Mouse (Mus musculus) liver, postnatal 0 days (tissue): Measurements from ENCODE around the gene Cmah. TPM values are rescaled to one million over a fixed set of nuclear protein-coding genes. Genes with fewer than 3 reads are reported as not detected.

Source experiments
- ATAC-seq: fragments of 200-750 bp; cut with Nextera tagmentation; 2 replicates; pipeline ENCODE4 v1.8.0; 2017; ENCODE audit warnings: mild to moderate bottlenecking, moderate library complexity
- DNase-seq: peaks from one replicate; pipeline ENCODE4 v3.0.0-alpha.2; 2016
- H3K27ac ChIP-seq: fragments of 300-500 bp; sonication (generic); 2 replicates; pipeline ENCODE4 v1.5.1; 2014; ENCODE audit warnings: antibody characterized with exemption, moderate library complexity, mild to moderate bottlenecking, low read depth
- H3K27me3 ChIP-seq: fragments of 300-500 bp; sonication (generic); 2 replicates; pipeline ENCODE4 v1.6.1; 2014; ENCODE audit warnings: low read length, control low read depth, mixed read lengths; ENCODE audit not compliant: insufficient read depth
- H3K36me3 ChIP-seq: fragments of 300-500 bp; sonication (generic); replicated peaks from 2 replicates; pipeline ENCODE4 v1.6.1; 2014; ENCODE audit warnings: mild to moderate bottlenecking, control low read depth, low read length, moderate library complexity, mixed read lengths; ENCODE audit not compliant: insufficient read depth
- H3K4me1 ChIP-seq: fragments of 300-500 bp; sonication (generic); 2 replicates; pipeline ENCODE4 v1.6.1; 2014; ENCODE audit warnings: antibody characterized with exemption, mild to moderate bottlenecking, control low read depth; ENCODE audit not compliant: insufficient read depth
- H3K4me2 ChIP-seq: fragments of 300-500 bp; sonication (generic); 2 replicates; pipeline ENCODE4 v1.6.1; 2014; ENCODE audit warnings: low read depth, mild to moderate bottlenecking, low read length, moderate library complexity, mixed read lengths
- H3K4me3 ChIP-seq: fragments of 300-500 bp; sonication (generic); 2 replicates; pipeline ENCODE4 v1.5.1; 2014; ENCODE audit warnings: low read depth, low read length
- H3K9ac ChIP-seq: fragments of 300-500 bp; sonication (generic); replicated peaks from 2 replicates; pipeline ENCODE4 v1.6.1; 2014; ENCODE audit warnings: mild to moderate bottlenecking, moderate library complexity
- H3K9me3 ChIP-seq: fragments of 300-500 bp; sonication (generic); 2 replicates; pipeline ENCODE4 v1.6.1; 2016; ENCODE audit warnings: mild to moderate bottlenecking, control low read depth, low read length, mixed read lengths
- CTCF ChIP-seq: sonication (generic); IDR thresholded peaks from 2 replicates; pipeline ENCODE4 v1.5.1; 2016; ENCODE audit warnings: antibody characterized with exemption, low read depth
- EP300 ChIP-seq: IDR thresholded peaks from 2 replicates; pipeline ENCODE4 v1.6.1; 2016; ENCODE audit warnings: antibody characterized with exemption, low read depth, mild to moderate bottlenecking
- WGBS: fragments of 180-500 bp; shearing (Covaris S2); extraction: QIAGEN DNeasy Blood & Tissue Kit; methylation state at CpG from one replicate; pipeline ENCODE4 v1.1.7; 2014; ENCODE audit not compliant: insufficient replicate concordance; 5-methylcytosine and 5-hydroxymethylcytosine counted together
- polyA plus RNA-seq: library from polyadenylated mRNA; unstranded; fragments of >200 nt; fragmentation: Nextera tagmentation; extraction: Ambion mirVana; gene quantifications from 2 replicates; pipeline ENCODE4 v1.2.1, GENCODE M21; 2015

Gene Cmah
- polyA plus RNA-seq, 1 experiment from 2014 or later, result 3.7 TPM

- ATAC-seq, result no peak
- TF ChIP-seq EP300 (no peak), CTCF (no peak)
- no peaks in the 10 kb centered on the region for H3K36me3 ChIP-seq
- WGBS, result 75% methylated on average over 3 of the region's 3 CpGs
- no peak overlapping the region for H3K27ac ChIP-seq
- H3K4me1 ChIP-seq, result no peaks in the 10 kb centered on the region
- H3K4me3 ChIP-seq, result no peak overlapping the region
- no peak overlapping the region for H3K4me2 ChIP-seq
- H3K9ac ChIP-seq, result no peak overlapping the region
- H3K27me3 ChIP-seq, result no peaks in the 10 kb centered on the region
- no peaks in the 10 kb centered on the region for H3K9me3 ChIP-seq
- DNase-seq, result no peak
Observed at GRCm38 (mm10) chr13:24525551-24525950, 198.3 kb downstream of the Cmah start.

GRCm38 (mm10) chr13:24526916-24527315 lies 199.7 kb downstream of the Cmah start:
- Histone ChIP-seq H3K36me3 (no peaks in the 10 kb centered on the region), H3K9me3 (no peaks in the 10 kb centered on the region), H3K27ac (no peak overlapping the region), H3K4me2 (no peak overlapping the region), H3K9ac (no peak overlapping the region), H3K27me3 (no peaks in the 10 kb centered on the region), H3K4me3 (no peak overlapping the region), H3K4me1 (no peaks in the 10 kb centered on the region)
- 68% methylated on average over 2 of the region's 2 CpGs for WGBS
- TF ChIP-seq CTCF, result no peak
- TF ChIP-seq EP300, result no peak
- DNase-seq, result no peak
- no peak for ATAC-seq

Other genes with a start within 250 kb of the Cmah start
- gene Carmil1, start 46.6 kb upstream of the Cmah start, polyA plus RNA-seq, result 5.9 and 6.5 TPM in 2 replicates